Mouse (Mus musculus) MEL (cell line): ENCODE measurements around the gene Tlk2.

ENCODE experiments used
- EP300 ChIP-seq, 2 experiments: IDR thresholded peaks; 2 replicates each; pipeline ENCODE4 v1.6.1; 2011; ENCODE audit warnings: improper control_type of control experiment in 2 of 2, low read length in 2 of 2, low read depth in 1 of 2, mild to moderate bottlenecking in 1 of 2
- MEF2A ChIP-seq: IDR thresholded peaks from 2 replicates; pipeline ENCODE4 v1.6.1; 2014; ENCODE audit warnings: low read depth, mild to moderate bottlenecking, inconsistent platforms, low read length, improper control_type of control experiment; ENCODE audit not compliant: poor library complexity, insufficient replicate concordance, severe bottlenecking; ENCODE audit errors: extremely low read depth
- TAL1 ChIP-seq: IDR thresholded peaks from 2 replicates; pipeline ENCODE4 v1.6.1; 2012; ENCODE audit warnings: mild to moderate bottlenecking, inconsistent platforms, low read length, moderate library complexity, mixed read lengths
- USF2 ChIP-seq, 2 experiments: IDR thresholded peaks; 2 replicates each; pipeline ENCODE4 v1.6.1; 2011 to 2012; ENCODE audit warnings: improper control_type of control experiment in 2 of 2, low read length in 2 of 2, borderline replicate concordance in 1 of 2, inconsistent platforms in 1 of 2, low read depth in 1 of 2, mild to moderate bottlenecking in 1 of 2; ENCODE audit not compliant: insufficient read depth in 1 of 2

GRCm38 (mm10) chr11:105247321-105247720 lies 68.7 kb downstream of the Tlk2 start:
- no peak for TF ChIP-seq USF2 (IDR thresholded peaks at IDR 0.05; ENCODE audit: borderline replicate concordance in 1 of 2, insufficient read depth in 1 of 2, low read depth in 1 of 2, low read length in 2 of 2)
- no peak for TF ChIP-seq EP300 (IDR thresholded peaks at IDR 0.05; ENCODE audit: low read depth in 1 of 2, low read length in 2 of 2)
- no peak for TF ChIP-seq MEF2A
- no peak for TF ChIP-seq TAL1
